Mouse (Mus musculus) brain, embryonic 14.5 days (tissue): ENCODE data around the gene Creg2.

Experiments
- CTCF ChIP-seq: fragments of 200-500 bp; IDR thresholded peaks from 2 replicates; pipeline ENCODE4 v1.5.1; 2012; ENCODE audit warnings: inconsistent platforms, mild to moderate bottlenecking, moderate library complexity, borderline replicate concordance; ENCODE audit not compliant: insufficient read depth, insufficient read length; ENCODE audit errors: extremely low read depth
- POLR2A ChIP-seq: fragments of 200-500 bp; IDR thresholded peaks from 2 replicates; pipeline ENCODE4 v1.6.1; 2012; ENCODE audit warnings: mild to moderate bottlenecking, inconsistent platforms, borderline replicate concordance; ENCODE audit not compliant: poor library complexity, insufficient read depth, insufficient read length, severe bottlenecking; ENCODE audit errors: extremely low read depth

DNA sequence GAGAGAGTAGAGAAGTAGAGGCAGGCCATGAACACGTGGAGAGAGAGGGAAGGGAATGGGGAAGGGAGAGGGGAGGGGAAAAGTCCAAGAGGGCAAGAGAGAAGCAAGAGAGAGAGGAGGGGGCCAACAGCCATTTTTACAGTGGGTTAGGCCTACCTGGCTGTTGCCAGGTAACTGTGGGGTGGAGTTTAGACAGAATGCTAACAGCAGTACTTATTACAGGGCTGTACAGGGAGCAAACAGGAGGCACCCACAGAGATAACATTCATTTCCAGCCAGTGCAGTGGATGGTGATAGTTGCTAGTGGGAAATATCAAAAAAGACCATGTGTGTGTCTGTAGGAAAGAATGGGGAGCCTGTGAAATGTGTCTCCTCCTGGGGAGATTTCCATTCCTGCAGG lies 27.5 kb downstream of the Creg2 start:
- no peak for TF ChIP-seq POLR2A
- TF ChIP-seq CTCF: no peak
